Mouse (Mus musculus): ENCODE data around the gene Ooep.

DNA sequence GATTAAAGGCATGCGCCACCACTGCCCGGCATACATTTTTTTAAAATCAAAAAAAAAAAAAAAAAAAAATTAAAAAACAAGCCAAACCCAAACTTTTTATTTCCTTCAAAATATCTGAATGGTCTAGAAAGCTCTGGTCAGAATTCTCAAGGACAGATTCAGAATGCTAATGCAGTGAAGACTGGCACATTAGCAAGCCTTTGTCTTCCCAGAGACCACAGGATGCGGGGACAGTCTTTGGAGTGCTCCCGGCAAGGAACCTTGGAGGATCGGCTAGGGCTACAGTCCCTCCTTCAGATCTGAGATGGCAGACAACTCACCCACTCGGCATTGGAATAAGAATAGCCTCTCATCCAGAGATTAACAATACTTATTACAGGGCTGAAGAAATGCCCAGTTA, 13.8 kb downstream of the Ooep start:
- TF ChIP-seq CTCF (IDR thresholded peaks at IDR 0.05; ENCODE audit: low read depth, low read length) (no peak), POLR2A (IDR thresholded peaks at IDR 0.05; ENCODE audit: borderline replicate concordance, low read depth, low read length) (no peak)
